Mouse (Mus musculus): ENCODE data around the gene Nek7.

Gene Nek7

DNA sequence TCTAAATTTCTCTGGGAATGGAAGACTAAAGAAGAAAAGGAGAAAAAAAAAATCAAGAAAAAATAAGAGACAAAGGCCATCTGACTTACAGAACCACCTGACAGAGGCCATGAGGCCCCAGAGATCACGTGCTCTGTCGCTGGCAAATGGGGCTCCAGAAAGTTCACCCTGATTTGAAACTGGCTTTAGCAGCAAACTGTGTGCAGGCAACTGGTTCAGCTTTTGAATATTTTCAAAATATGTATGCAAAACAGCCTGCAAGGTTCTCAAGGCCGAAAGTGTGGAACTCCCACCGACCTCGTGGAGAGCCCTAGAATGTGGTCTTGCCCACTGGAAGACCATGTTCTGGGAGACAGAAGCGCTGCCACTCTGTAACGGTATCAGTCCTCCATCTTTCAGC lies 11.6 kb downstream of the Nek7 start:
- DNase-seq (ENCODE audit: low spot score in 2 of 2): no peak

- DNase-seq (ENCODE audit: low spot score in 2 of 2): no peak
Observed at GRCm38 (mm10) chr1:138607862-138608261, 12.1 kb downstream of the Nek7 start.

DNA sequence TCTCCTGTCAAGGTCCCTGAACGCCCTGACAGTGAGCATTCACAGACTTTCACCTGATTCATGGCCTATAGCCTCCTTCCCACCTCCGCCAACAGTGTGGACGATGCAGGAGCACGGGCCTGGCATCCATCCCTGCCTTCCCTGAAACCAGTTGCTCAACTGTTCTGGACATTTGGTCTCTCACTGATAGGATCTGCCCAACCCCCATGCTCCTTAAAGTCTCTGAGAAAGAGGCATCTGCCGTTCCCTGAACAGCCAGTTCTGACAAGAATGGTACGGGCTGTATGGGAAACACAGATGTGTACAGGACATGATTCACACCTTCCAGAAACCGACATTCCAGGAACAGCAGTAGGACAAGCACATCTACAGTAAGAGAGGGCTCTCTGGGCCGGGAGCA lies 13.2 kb downstream of the Nek7 start:
- no peak for DNase-seq (ENCODE audit: low spot score in 2 of 2)

DNA sequence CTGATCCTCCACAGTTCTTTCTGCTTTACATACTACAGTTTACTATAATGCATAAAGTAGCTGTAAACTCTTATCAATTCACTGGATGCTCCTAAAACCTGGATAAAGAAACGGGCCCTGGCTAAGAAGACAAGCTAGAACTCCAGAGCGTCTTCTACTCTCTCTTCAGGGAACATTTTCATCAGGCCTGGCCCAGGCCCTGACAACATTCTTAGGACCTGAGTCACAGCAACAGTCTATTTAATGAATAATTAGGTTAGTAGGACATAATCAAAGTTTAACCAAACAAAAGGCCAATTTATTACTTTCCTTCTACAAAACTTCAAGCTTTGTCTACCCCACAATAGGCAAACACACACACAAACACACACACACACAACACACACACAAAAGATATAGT lies 15.2 kb downstream of the Nek7 start:
- no peak for DNase-seq (ENCODE audit: low spot score in 2 of 2)

DNA sequence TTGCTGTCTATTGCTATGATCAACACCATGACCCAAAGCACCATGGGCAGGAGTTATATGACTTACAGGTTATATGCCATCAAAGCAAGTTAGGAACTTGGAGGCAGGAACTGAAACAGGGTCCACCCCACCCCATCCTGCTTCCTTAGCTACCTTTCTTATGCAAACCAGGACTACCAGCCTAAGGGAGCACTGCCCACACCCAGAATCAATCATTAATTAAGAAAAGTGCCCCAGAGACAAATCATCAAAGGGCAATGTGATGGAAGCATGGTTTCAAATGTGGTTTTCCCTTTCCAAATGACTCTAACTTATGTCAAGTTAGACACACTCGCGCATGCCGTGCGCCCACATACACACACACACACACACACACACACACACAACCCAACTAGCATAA lies 16.0 kb downstream of the Nek7 start:
- no peak for DNase-seq (ENCODE audit: low spot score in 2 of 2)

DNA sequence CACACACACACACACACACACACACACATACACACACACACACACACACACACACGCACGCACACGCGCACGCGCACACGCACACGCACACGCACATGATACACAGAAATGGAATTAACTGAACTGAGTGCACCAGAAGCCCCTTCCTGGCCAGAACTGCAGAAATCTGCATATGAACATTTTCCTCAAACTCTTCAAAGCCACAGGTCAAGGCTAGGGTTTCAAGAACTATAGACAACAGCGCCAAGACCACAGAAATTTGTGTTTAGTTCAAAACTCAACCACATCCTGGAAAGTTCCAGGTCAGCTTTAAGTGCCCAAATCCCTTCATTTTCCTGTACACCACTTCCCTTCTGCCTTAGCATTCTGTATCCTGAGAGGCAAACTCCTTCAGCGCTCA lies 21.9 kb downstream of the Nek7 start:
- DNase-seq (ENCODE audit: low spot score in 2 of 2): no peak

- no peak for DNase-seq (ENCODE audit: low spot score in 2 of 2)
Observed at GRCm38 (mm10) chr1:138596127-138596706, 23.7 kb downstream of the Nek7 start.

DNA sequence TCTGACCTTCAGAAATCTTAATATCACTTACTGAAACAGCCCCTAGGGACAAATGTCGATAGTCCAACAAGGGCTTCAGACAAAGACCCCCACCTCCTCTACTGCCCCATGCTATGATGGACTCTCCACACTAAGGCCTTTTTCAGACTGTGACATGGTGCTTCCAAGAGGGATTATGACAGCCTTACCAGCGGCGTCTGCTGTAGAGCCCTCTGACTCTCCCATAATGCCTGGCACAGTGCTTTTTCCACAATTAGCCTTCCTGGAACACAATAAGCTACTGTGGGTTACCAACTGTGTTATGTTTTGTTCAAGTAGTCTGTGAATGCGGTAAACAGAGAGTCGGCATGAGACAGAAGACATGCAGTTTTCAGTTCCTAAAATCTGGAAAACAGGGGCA lies 25.0 kb downstream of the Nek7 start:
- no peak for DNase-seq (ENCODE audit: low spot score in 2 of 2)

- no peak for DNase-seq (ENCODE audit: low spot score in 2 of 2)
Observed at GRCm38 (mm10) chr1:138593922-138594321, 26.0 kb downstream of the Nek7 start.

DNA sequence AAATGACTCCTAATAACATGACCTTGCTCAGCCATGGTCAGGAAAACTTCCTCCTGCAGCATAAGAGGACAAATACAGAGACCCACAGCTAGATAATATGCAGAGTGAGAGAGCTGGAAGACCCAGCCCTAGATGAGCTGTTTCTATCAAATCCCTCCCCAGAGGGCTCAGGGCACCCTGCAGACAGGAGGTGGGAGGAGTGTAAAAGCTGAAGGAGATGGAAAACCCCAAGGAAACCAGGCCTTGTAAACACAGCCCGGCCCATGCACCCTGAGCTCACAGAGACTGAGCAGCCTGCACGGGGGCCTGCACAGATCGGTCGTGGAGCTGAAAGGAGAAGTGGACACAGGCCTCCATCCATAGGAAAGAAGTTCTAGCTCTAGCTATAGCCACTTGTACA lies 27.5 kb downstream of the Nek7 start:
- no peak for DNase-seq (ENCODE audit: low spot score in 2 of 2)

DNA sequence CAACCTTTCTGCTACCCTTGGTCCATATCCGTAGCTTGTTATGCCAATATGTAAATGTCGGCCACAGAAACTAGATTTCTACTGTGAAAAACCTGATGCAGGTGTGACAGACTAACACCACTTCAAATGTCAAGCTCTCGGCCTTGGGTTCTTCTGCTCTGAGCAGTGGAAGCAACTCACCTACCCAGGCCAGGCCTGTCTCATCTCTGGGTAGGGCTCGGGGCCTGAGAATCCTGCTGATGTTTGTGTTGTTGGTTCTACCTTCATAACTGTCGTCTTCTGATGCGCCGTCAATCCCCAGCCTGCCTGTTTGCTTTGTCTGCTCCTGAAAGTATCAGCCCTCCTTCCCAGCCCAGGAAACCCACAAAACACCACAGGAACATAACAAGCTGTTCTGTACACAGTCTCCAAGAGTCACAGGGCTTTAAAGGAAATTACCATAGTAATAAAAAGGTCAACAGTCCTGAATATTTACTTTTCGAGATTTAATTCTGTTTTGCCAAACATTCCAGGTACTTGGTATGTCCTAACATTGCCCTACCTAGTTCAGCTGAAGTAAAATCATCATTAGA lies 29.4 kb downstream of the Nek7 start:
- DNase-seq (ENCODE audit: low spot score in 2 of 2): no peak

DNA sequence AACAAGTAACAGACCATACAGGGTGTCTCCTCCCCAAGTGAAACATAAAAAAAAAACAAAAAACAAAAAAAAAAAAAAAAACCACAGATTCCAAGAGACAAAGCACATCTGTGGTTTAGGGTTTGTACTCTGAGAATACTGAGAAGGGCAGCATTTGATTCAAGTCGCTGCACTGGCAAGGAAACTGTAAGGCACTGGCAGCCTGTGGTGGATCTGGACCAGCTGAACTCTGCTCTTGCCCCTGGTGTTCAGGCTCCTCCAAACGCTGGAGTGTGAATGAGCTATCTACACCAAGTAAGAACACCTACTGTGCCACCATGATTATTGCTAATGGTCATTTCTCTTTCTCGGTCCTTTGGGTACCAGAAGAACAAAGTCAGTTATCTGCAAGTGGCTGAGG lies 30.8 kb downstream of the Nek7 start:
- DNase-seq (ENCODE audit: low spot score in 2 of 2): no peak

- DNase-seq (ENCODE audit: low spot score in 2 of 2): no peak
Observed at GRCm38 (mm10) chr1:138587812-138588211, 32.1 kb downstream of the Nek7 start.

GRCm38 (mm10) chr1:138586891-138587290 lies 33.0 kb downstream of the Nek7 start:
- no peak for DNase-seq (ENCODE audit: low spot score in 2 of 2)

- no peak for DNase-seq (ENCODE audit: low spot score in 2 of 2)
Observed at GRCm38 (mm10) chr1:138584423-138585013, 35.4 kb downstream of the Nek7 start.

- DNase-seq (ENCODE audit: low spot score in 2 of 2): no peak
Observed at GRCm38 (mm10) chr1:138582225-138582624, 37.7 kb downstream of the Nek7 start.

DNA sequence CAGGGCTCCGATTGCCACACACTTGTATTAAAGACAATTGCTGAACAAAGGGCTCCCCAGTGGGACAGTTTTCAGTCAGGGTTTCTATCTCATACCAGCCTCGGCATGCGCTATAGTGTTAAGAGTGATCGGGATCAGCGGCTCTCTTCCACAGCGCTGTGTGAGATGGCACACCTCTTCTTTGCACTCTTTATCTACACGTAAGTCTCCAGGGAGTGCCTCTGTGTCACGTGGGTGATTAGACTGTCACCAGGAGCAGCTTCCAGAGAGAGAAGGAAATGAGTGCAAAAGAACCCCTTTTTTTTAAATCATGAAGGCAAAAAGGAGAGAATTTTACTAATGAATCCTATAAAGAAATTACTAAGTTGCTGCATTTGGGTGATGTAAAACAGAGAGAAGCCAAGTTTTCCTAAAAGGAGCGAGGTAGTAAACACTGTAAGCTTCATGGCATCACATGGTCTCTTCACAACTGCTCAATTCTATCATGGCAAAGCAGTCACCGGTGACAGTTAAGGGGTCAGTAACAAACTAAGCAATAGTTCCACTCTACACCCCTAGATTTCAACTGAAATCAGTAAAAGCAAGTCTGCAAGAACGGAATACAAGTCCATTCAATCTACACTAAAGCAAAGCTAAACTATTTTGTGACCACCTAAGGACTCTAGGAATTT lies 40.0 kb downstream of the Nek7 start:
- no peak for DNase-seq (ENCODE audit: low spot score in 2 of 2)

DNA sequence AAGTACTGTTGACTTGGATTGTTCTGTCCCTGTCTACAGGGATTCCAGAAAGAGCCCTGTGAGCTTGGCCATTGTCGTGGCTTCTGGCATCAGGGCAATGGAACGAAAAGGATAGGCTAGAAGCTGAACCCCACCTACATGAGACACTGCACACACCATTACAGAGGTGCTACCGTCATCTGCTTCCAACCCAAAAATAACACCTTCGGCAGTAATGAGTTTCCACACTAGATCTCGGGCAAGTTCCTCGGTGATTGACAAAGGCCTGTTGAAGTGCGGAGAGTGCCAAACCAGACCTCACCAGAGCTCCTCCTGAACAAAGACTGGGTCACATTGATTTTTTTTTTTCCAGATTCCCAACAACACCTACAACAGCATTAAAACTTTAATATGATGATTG lies 40.7 kb downstream of the Nek7 start:
- no peak for DNase-seq (ENCODE audit: low spot score in 2 of 2)

GRCm38 (mm10) chr1:138576803-138577202 lies 43.1 kb downstream of the Nek7 start:
- DNase-seq (ENCODE audit: low spot score in 2 of 2): no peak

GRCm38 (mm10) chr1:138576066-138576697 lies 43.8 kb downstream of the Nek7 start:
- no peak for DNase-seq (ENCODE audit: low spot score in 2 of 2)

- no peak for DNase-seq (ENCODE audit: low spot score in 2 of 2)
Observed at GRCm38 (mm10) chr1:138575629-138576028, 44.3 kb downstream of the Nek7 start.

- DNase-seq (ENCODE audit: low spot score in 2 of 2): no peak
Observed at GRCm38 (mm10) chr1:138571565-138572361, 48.2 kb downstream of the Nek7 start.
